Mouse (Mus musculus) liver, embryonic 14.5 days (tissue): Measurements from ENCODE around the gene Tgfb1.

Experiments
- CTCF ChIP-seq: IDR thresholded peaks from 2 replicates; pipeline ENCODE4 v1.5.1; 2016; ENCODE audit warnings: antibody characterized with exemption, low read depth, control low read depth
- EP300 ChIP-seq: IDR thresholded peaks from 2 replicates; pipeline ENCODE4 v1.6.1; 2016; ENCODE audit warnings: antibody characterized with exemption, low read depth

DNA sequence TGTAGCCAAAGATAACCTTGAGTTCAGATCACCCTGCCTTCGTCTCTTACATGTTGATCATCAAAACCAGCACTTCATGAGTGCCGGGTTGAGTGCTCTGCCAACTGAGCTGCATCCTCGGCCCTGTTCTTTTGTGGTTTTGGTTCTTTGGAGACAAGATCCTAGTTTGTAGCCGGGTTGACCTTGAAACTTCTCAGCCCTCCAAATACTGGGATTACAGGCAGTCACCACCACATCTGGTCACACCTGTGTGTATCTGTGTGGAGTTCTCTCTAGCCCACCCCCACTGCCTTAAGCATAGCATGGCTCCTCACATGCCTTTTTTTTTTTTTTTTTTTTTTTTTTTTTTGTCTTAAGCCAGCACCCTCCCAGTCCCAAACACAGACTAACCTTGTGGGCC is 16.7 kb upstream of the Tgfb1 start:
- TF ChIP-seq EP300 (no peak), CTCF (no peak)
